Mouse (Mus musculus) right cerebral cortex, postnatal 4 days (tissue): ENCODE data around the gene Gm853.
A peak's percentile ranks its signal among the peaks of the same experiment; 100 is the strongest.

Experiments used
- DNase-seq: peaks from one replicate; pipeline ENCODE4 v3.0.0-alpha.2; 2022

Gene Gm853

DNA sequence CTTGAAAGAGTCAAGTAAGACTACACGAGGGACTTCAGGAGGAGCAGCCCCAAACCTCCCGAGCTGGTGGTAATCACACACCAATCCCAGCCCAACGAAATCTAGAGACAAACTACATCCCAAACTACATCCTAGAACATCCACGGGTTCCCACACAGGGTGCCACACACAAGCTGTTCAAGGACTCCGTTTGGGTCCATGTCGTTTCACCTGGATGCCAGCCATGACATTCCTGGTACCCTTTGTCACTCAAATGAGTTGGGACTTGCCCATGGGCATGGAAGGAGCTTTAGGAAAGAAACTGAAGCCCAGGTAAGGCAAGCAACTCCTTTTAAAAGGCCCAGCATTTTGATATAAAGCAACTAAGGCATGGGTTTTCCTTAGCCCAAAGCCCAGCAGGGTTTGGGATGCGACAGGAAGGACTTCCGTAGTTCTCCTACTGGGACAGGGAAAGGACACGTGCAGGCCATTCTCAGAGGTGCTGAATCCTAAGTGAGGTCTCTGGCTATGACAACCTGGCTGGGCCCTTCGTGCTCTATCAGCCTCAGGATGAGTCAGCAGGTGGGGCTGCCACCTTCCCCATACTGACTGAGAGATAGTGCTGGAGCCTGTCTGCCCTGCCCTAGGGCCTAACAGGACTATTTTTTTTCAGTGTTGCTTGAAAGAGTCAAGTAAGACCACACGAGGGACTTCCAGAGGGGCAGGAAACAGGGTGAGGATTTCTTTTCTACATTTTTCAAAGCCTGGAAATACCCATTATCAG is 49.0 kb downstream of the Gm853 start:
- no peak for DNase-seq

DNA sequence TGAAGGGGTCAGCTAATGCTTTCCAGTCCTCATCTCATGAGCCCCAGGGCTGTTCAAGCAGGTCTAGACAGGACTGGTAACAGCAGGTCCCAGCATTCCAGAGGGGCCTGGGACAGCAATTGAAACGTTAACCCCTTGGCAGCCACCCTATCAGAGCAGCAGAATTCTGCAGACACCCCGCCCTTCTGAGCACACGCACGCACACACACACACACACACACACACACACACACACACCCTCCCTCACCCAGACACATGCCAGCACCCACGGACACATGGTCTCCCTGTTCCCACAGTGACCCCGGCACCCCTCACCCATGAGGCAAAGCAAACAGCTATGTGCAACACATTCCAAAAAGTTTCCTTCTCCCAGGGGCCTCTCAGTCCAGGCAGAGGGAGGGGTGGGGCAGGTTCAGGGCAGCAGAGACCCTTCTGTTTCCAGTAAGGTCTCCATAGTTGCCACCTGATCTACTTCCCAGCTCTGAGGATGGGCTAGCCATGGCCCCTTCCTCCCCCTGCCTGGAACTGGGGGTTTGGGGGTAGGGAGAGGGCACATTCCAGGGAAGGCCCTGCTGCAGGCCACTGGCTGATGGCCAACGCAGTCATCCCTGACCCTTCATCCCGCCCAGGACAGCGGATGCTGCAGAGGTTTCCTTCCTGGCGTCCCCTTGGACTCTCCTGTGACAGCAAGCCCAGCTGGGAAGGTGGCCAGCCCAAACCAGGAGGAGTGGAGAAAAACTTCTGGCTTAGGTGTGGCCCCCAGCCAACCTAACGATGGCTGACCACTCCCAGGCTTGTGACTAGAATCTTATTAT is 50.0 kb downstream of the Gm853 start:
- DNase-seq: no peak

DNA sequence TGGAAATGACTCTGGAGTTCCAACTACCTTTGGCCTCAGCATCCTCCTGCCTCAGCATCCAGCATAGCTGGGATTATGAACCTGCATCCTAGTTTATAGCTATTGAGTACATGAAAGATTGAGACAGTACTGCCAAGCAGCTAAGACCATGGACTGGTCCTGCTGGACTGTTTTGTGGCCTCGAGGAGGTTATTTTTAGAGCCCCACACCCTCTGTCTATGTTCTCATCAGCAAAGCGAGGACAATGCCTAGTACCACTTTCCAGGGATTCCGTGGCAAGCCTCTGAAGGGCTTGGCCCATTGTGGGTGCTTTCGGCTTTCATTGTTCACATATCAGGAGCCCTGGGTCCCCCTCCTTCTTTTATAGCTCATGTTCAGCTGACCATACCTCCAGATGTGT is 51.8 kb downstream of the Gm853 start:
- DNase-seq: no peak

DNA sequence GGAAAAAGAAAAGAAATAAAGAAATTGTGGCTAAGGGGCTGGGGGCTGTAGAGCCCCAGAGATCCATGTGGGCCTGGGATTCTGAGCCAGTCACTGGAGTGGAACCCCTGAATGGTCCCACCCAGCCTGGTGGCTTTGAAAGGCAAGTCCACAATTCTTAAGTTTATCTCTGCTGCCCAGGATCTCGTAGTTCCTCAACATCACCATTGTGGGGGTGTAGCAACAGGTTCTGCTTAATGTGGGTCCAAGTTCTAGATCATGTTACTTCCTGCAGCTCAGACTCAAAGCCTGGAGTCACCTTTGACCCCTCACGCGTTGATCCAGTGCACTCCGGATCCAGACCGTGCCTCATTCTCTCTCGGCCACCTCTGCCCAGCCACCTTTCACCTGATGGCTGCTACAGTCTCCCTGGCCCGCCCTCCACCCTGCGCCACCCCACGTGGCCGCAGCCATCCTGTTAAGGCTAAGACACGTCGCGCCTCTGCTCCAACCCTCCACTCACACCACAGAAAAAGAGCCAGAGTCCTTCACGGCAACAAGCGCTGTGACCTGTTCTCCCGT is 52.7 kb downstream of the Gm853 start:
- DNase-seq: no peak

DNA sequence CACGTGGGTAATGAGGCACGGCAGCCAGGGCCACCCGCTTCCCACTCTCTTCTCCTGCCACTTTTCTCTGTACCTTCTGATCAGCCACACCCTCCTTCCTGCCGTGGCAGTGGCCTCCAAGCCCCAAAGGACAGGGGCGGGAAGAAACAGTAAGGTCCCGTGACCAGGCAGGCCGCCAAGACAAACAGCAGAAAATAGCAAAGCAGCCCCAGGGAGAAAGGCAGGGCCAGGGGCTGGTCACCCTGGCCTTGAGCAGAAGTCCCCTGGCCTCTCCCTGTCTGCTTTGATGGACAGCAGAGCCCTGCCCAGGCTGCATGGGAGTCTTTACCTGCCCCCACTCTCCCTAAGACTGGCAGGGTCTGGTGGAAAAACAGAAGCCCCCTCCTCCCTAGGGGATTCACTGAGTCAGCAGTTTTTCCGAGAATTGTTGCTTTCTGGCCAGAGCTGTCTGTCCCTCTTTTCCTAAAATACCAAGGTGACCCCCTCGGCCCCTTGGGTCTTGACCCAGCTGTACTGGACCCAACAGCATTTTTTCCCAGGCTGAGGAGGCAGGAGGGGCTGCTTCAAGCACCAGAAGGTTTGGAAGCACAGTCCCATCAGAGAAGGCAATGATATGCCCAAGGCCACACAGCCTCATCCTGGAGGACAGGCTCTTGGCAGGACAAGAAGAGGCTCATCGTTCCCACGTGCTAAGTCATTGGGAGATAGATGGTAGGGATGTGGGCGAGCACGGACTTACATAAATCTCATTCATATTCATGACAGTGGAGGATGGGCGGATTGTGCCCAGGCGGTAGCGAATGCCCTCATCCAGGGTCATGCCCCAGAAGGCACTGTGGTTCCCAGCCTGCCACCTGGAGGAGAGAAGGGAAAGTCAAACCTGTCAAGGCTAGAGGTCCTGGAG is 53.7 kb downstream of the Gm853 start:
- peak; percentile 32 for DNase-seq

DNA sequence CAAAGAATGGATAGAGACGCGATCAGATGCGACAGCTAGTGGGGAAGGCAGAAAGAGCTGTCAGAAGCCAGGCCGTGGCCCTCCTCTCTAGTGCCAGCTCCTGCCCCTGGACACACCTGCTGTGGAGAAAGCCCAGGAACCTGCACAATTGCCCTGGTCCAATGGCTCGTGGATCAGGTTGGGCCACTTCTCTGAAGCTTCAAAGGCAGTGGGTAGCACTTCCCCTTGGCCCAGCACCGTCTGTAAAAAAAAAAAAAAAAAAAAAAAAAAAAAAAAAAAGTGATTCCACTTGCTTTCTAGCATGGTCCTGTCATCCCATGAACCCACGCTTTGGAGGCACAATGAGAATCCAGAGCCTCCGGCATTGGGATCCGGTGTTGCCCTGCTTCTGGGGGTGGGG is 54.4 kb downstream of the Gm853 start:
- no peak for DNase-seq

DNA sequence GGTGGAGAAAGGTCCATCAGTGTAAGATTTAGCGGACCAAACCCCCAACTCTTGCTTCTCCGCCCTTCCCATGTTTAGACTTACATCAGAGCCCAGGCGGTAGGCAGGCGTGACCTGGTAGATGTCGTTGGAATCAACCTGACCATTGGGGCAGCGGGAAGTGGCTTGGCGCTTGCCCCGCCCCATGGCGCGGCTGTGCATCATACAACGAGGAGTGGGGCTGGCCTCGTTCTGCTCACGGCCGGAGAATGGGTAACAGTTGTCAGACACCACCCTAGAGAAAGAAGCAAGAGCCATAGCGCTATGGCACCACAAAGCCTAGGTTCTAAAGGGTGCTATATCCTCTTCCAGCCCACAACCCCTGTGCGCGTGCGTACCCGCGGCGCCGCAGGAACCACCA is 54.9 kb downstream of the Gm853 start:
- no peak for DNase-seq

DNA sequence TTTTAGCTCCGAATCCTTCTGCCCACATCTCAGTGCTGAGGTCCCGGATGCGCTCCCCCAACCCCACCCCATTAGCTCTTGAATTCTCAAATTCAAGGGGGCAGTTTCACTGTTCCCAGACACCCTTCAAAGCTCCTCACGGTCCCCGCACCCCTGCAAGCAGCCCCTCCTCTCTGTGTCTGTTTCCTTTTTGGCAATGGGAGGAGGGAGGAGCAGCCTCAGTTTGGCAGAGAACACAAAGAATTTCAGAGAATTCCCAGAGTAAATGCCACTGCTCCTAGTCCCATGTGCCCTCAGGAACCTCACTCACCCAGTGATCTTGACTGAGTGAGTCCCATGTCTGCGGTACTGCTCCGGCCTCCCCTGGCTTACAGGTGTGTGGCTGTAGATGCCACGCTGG is 55.6 kb downstream of the Gm853 start:
- no peak for DNase-seq

DNA sequence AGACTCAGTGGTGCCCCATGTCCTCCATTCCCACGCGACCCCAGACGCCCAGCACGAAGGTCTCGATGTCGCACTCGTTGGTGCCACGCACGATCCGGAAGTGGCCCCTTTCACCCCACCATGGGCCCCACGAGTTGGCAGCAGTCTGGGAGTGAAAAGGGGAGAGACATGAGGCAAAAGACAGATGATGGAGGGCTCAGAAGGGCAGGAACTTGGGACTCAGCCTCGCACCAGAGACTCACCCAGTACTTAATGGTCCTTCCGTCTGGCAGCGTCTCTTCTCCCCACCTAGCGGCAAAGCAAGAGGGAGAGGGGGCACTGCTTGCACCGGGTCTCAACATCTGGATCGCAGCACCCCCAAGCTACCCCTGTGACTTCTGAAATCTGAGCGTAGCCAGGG is 56.1 kb downstream of the Gm853 start:
- no peak for DNase-seq

DNA sequence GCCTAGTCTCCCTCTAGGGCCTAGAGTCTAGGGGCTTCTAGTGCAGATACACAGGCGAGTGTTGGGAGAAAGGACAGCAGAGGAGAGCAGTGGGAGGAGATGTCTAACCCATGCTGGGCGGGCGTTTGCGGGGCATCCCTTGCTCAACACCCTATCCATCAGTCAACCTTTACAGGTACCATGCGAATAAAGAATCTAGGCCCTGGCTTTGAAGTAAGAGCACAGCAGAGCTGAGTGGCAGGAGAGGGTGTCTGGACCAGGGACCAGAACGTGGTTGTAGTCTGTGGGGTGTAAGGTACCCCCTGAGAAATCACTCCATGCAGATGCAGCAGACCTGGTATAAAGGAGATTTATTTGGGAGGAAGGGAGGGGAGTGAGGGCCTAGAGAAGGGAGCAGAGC is 58.1 kb downstream of the Gm853 start:
- no peak for DNase-seq

DNA sequence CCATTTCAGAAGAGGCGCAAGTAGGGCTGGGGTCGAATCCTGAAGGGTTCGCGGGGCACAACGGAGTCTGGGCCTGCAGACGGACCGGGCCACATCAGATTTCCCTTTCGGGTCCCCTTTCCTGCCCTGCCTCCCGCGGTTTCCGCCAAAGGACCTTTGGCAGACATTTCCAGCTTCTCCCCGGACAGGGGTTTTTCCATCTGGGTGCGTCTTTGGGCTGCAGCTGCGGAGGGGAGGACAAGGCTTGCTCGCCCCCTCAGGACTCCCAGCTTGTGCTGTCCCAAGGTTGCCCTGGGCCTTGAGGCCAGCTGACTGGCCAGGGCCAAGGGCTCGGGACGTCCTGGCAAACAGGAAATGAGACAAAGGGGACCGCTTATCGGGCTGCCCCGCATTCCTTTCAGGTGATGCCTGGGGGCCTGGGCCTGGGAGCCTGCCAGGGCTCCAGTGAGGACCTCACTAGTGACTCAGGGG is 58.8 kb downstream of the Gm853 start:
- no peak for DNase-seq

DNA sequence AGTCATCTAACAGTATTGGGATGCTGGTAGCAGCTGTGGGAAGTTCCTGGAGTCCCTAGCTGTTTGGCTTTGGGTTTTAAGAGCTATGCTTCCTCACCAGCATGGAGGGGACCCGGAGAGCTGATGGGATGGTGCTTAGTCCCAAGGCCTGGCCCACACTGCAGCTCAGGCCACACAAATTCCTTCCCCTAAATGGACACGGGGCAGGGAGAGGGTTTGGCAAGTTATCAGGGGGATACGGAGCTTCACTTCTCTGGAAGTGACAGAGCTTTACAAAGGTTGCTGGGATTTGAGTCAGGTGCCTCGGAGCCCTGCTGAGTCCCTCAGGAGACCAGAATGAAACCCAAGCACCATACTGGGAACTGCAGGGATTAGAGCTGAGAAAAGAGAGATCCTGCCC is 60.9 kb downstream of the Gm853 start:
- DNase-seq: no peak
